Mouse (Mus musculus) brain, adult 2 months (tissue): ENCODE measurements around the gene H2-M5.

ENCODE experiments used
- DNase-seq: peaks from one replicate; pipeline ENCODE4 v3.0.0; 2011; ENCODE audit warnings: low read depth, low spot score

The H2-M5 gene

DNA sequence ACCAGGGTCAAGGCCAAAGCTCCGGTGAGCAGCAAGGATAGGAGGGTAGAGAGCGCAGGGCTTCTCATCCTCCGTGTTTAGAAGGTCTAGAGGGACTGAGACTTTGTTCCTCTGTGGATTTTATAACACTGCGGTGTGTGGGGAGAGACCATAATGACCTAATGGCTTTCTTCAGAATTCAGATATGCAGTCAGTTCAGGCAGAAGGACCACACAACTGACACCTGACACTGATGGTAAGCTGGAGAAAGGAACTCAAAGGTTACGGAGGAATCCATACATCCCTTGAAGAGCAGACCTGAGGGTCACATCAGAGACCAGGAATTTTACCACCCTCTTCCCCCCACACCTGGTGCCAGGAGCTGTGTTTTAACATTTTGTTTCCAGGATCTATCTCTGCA, at the start of gene H2-M5:
Gene H2-M5 (minus strand): TSS at position 101 of the 400 bp plus-strand sequence.
- DNase-seq, result no peak

DNA sequence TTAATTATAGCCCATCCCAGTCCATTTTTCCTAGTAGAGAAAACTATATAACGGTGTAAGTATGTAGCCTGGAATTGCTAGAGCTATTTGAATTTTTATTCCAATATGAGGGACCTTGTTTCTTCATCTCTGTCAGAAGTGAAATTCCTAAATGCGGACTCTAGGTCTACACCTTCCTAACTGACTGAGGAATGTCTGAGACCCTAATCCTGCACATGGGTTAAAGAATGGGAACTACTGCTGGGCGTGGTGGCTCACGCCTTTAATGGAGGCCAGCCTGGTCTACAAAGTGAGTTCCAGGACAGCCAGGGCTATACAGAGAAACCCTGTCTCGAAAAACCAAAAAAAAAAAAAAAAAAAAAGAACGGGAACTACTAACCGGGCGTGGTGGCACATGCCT, 39.8 kb upstream of the H2-M5 start:
- DNase-seq, result no peak

DNA sequence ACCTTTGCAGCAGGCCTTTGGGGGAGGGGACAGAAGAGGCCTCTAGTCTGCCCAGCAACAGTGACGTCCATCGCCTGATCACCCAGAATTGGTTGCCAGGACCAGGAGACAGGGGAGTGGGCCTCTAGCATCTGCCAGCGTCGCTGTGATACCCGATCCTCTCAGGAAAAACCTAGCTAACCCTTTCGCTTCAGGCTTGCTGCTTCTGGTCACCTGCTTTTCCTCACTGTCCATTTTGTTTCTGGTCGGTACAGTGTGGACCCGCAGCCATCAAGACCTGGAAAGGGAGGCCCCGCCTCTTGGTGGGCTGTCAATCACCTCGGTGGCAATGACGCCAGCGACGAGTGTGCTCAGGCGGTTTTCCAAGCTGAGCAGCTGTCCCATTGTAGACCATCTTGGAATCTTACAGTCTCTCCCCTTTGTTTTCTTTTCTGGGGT, 39.4 kb upstream of the H2-M5 start:
- DNase-seq, result peak; percentile 99

DNA sequence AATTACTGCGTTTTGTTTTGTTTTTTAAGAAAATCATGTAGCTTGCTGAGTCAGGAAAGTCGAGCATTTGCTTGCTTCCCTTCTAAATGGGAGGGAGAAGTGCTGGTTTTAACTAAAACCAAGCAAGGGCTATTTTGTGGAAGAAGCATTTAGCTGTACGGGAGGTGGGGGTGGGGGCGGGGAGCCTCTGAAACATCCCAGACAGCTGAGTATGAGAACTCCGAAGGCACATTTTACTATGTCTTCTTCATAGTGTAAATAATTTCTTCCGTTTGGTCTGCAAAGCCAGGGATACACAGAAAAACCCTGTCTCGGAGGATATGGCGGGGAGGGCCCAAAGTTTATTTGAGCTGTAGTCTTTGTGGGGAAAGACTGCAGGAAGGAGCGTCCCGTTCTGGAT, 38.9 kb upstream of the H2-M5 start:
- peak; percentile 29 for DNase-seq

DNA sequence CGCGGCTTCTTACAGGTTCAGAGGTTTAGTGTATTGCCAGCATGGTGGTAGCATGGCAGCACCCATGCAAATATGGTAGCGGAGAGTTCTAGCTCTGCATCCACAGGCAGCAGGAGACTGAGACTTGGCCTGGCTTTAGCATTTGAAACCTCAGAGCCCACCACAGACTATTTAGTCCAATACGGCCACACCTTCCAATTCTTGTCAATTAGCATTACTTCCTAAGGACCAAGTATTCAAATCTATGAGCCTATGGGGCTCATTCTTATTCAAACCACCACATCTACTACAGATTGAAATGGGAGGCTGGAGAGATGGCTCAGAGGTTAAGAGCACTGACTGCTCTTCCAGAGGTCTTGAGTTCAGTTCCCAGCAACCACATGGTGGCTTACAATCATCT, 38.1 kb upstream of the H2-M5 start:
- DNase-seq, result no peak

DNA sequence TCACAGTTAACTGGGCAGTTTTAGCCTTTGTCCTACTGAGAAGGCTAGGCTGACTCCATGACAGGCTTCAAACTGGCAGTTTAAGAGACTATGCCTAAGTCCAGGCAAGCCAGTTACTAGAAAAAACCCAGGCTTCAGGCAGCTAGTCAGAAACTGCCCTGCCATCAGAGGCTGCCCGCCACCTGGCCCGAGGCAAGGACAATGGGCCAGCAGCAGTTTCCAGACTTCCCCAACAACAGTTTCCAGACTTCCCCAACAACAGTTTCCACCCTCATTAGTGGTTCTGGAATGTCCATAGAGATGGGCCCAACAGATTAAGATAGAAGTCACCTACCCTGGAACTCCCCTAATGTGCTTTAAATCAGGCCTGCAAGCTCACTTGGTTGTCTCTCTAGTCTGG, 37.1 kb upstream of the H2-M5 start:
- no peak for DNase-seq

DNA sequence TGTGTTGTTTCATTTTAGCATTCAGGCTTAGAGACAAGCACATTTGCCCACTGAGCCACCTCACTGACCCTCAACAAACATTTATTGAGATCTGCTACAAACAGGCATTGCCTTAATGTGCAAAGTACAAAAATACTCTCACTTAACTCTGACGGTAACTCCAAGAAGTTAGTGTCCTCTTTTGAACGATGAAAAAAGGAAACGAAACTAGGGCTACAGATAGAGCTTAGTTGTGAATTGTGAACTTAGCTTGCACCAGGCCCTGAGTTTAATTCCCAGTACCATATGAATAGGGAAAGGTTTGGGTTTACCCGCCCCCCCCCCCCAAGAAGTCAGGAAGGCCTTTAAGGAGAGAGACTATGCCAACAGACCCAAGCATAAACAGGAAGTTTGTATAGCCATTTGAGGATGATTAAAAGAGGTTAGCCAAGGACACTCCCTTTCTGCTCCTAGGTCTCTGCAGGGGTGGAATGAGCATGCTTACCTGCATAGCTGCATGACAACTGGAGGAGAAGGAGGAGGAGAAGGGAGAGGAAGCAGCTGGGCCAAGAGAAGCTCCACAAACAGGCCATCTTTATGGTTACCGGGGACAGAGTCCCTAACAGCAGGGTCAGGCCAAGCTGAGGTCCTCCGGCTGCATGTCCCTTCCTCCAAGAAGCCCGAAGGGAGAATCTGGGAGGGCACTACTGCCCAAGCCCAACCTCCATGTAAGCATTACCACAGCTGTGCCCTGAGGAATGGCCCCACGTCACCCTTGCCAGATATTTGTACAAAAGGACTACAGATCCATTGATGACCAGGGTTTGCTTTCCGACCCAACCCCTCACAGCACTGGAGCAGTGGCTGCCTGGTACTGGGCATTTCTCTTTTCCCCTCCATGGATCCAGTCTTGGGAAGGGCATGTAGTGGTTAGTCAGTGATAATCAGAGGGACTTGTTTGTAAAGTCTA, 33.6 kb upstream of the H2-M5 start, which contains the start of gene Mog:
Gene Mog (minus strand): TSS at position 771 of the 949 bp plus-strand sequence.
- peak; percentile 91 for DNase-seq

DNA sequence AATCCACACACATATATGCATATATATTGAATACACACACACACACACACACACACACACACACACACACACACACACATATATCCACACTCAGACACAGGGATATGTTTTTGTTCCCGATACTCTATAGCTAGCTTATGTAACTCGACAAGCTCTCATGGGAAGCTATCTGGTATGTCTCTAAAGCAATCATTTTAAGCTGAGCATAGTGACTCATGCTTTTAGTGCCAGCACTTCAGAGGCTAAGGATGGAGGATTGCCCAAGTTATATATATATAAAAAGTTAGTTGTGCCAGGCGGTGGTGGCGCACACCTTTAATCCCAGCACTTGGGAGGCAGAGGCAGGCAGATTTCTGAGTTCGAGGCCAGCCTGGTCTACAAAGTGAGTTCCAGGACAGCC, 29.9 kb upstream of the H2-M5 start:
- DNase-seq, result peak; percentile 71

DNA sequence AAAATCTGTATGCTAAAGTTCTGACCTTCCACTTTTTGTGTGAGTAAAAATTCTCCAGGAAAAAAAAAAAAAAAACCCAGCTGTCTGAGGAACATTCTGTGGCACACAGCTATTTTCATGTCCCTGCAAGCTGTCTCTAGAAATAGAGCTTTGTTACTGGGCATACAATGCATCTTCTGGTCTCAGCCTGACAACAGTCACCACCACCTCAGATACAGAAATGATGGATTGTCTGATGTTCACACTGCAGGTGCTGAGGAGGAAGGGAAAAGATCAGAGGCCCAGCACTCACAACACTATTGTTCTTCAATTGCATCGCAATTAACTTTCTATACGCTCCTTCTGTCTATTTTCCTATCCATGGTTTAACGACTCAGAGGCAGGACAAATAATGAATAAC, 29.0 kb upstream of the H2-M5 start:
- peak; percentile 83 for DNase-seq

DNA sequence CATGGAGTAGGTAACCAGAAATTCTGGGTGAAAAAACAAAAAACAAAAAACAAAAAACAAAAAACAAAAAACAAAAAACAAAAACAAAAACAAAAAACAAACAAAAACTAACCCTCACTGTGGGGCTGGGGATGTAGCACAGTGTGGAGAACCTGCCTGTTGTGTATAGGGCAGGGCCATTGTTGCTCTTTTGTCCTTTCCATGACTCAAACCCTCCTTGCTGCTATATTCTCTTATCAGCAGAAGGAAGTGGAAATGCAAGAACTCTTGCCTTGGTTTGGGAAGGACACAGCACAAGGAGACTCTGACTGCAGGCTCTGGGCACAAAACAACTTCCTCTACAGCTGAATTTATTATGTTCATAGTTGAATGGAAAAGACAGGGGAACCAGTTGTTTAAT, 27.0 kb upstream of the H2-M5 start:
- DNase-seq, result no peak

DNA sequence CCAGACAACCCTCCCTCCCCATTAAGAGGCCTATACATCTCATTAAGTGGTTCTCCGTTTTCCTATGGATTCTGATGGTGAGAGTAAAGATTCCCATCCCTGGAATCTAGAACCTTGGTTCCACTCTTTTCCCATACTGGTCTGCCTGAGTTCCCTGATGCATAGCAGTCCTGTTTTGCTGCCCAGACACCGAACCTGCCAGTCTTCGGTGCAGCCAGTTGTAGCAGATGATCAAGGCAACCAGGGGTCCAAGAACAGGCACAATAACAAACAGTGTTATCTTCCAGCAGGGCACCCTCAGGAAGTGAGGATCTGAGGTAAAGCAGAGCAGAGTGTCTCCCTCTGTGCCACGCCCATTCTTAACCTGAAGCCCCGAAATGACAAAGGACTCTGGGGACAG, 22.8 kb upstream of the H2-M5 start:
- DNase-seq, result no peak

DNA sequence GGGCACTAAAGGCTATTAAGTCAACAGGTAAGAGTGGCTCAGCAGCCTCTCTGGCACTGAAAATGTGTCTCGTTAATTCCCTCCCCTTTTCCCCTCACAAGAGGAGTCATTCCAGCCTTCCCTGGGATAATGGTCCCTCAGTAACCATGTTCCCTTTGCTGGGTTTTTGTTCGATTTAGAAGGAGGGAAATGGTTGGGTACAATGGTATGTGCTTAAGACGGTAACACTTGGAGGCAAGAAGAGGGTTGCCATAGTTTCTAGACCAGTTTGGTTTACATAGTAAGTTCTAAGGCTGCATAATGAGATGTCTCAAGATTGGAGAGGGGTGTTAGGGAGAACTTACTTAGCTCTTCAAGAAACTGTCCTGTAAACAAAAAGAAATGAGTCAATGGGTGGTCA, 22.4 kb upstream of the H2-M5 start:
- DNase-seq, result no peak

DNA sequence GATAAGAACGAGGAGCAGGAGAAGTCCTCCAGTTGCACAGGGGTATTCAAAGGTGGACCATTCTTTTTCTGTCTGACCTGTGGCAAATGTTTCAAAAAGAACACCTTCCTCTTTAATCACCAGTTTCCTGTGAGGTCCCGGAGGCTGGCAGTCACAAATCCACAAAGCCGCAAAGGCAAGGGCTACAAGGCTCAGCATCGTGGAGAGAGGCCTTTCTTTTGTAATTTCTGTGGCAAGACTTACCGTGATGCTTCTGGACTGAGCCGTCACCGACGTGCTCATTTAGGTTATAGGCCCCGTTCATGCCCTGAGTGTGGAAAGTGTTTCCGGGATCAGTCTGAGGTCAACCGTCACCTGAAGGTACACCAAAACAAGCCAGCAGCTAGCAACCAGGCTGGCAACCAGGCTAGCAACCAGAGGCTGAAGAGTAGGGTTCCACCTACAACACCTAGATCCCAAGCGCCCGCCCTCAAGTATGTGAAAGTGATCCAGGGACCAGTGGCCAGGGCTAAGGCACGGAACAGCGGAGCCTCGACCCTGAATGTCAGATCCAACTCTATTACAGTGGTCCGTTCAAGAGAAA, 20.2 kb upstream of the H2-M5 start:
- DNase-seq, result no peak

DNA sequence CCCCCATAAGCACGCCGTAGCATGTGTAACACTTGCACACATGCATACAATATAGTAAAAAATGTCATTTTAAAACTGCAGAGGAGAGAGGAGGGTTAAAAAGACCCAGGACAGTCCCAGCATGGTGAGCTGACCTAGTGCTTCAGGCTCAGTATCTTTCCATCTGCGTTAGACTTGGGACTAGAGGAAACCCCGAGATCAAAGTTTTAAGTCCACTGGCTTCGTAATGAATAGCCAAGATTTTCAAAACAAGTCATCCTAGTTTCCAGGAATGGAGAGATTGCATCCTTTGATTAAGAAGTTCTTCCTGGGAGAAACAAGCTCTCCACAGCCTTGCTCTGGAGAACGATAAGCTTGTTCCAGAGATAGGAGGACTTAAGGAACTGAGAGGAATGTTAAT, 18.8 kb upstream of the H2-M5 start:
- no peak for DNase-seq

DNA sequence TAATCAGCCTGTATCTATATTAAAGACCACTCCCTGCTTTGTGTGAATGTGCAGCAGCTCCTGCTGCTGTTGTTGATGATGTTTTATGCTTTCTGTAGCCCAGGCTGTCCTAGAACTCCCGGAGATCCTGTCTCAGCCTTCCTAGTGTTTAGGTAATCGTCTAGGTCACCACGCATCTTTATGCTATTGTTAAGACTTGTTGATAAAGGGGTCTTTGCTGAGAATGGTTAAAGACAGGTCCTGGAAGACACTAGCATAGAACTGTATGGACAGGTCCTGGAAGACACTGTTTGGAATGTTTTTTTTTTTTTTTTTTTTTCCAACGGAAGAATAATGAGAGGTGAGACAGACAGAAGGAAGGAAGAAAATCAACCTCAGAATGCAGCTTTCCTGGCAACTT, 14.0 kb upstream of the H2-M5 start:
- no peak for DNase-seq

DNA sequence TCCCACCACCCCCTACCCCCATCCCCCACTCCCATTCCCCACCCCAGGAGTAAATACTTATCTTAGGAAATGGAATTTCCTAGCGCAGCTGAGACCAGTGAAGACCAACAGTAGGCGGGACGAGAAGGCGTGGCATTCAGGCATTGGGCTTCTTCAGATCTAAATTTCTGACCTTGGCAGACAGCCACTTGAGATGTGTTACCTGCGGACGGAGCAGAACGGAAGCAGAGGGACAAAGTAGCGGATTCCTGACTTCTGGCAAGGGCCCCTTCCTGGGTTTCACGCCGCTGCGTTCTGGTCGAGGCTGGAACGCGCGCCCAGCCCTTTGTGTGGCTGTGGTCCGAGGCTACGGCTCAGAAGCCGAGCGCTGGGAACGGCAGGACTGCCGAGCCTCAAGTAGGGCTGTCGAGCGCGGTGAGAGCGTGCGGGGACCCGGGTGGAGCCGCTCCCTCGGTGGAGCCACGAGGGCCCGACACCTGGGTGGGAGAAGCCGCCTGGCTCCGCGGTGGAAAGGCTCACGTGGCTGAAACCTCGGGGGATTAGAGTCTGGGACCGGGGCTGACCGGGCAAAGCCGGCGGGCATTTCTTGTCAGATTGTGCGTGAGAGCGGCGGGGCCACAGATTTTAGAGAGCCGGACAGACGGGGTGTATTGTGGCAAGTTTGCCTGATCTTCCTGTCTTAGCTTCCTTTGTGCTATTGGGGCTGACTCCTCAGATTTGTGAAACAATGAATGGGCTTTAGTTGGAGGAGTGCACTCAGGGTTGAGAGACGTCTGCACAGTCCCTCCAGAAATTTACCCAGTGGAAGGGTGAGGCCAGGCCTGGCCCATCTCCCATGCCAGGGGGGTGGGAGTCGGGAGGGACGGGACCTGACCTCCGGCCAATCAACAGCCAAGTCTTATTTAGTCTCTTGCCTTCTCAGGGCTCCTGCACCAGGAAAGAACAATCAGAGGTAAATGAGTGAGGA, 13.3 kb upstream of the H2-M5 start:
- peak; percentile 66 for DNase-seq

DNA sequence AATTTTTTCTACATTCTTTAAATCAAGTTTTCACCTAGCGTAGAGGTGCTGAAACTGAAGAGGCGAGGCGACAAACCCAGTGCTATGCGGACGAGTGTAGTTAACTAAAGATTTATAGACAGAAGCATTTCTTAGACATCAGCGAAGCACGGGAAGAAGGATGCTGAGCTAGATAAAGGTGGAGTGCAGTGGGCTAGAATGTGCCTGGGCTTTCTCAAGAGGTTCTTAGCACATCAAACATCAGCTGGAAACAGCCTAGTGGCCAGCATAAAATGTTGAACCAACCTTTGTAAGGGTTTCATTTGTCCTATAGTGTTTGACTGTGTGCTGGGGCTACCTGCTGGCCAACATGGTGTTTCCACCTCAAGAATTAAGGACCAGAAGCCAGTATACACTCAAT, 11.5 kb upstream of the H2-M5 start, which contains the start of gene Zfp57:
Gene Zfp57 (plus strand): TSS at position 301 of the 400 bp plus-strand sequence.
- no peak for DNase-seq

DNA sequence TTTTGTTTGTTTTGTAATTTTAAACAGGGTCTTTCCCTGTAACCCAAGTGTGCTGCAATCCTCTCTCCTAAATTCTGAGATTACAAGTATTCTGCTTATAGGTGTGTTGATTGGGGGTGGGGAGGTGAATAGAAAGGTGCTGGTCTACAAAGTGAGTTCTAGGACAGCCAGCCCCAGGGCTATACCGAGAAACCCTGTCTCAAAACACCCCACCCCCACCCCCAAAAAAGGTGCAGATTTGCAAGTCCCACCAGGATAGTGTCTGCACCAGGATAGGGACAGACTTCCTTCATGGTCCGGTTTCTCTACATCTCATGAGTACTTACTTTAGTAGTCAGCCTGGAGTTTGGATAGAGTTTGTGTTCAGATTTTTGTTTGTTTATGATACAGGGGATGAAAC, 9.1 kb upstream of the H2-M5 start:
- no peak for DNase-seq

DNA sequence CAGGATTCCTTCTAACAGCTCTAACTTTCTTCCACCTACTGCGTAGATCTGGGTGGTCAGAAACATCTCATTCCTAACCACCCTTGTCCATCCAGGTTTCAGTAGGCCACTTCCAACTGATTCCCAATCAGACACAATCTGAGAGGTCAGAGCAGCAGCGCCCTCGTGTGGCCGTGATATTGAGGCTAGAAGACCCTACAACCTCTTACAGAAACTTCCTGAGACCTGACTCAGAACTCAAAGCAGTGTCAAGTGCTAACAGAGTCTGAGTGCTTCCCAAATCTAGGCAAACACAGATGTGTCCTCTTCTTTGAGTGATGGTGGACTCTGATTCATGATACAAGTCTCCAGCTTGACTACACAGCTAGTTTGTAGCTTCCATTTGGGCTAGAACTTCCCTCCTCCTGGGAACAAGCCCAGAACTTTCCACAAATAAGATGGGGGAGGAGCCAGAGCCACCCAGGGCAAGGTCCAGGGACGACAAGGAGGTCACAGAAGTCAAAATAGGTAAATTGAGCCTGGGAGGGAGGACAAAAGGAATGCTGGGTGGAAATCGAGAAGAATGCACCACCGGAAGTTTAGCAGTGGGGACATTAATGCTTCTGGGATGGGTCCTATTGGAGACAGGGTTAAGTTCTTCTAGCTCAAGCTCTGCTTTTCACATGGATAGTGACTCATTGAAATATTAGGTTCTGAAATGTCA, 7.8 kb upstream of the H2-M5 start:
- peak; percentile 90 for DNase-seq

DNA sequence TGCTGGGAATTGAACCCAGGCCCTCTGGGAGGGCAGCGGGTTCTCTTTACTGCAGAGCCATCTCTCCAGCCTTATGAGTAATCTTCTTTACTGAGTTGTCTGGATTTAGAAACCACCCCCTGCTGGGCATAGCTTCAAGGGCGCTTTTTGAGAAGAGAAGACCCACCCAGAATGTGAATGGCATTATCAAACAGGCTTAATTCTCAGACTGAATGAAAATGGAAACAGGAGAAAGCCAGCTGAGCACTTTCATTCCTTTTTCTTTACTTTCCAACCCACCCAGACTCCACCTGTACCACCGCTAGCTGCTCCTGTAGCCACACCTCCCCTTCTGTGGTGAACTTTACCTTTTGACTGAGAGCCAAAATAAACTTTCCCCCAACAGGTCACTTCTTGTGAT, 6.1 kb upstream of the H2-M5 start:
- peak; percentile 27 for DNase-seq

DNA sequence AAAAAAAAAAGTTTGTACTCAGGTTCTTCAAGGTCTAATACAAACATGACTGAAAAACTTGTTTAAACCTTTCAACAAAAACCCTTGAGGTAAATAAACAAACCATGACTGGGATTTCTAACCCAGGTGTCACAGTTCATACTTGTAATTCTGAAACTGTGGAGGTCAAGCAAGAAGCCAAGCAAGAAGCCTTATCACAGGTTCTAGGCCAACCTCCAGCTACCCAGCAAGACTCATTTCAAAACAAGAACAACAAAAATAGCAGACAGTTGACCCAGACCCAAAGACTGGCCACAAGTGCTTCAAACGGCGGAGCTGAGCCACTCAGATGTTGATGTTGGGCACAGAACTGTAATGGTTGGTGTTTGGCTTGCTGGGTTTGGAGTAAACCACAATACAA, 5.2 kb upstream of the H2-M5 start:
- no peak for DNase-seq
